Mouse (Mus musculus): ENCODE data around the gene Gm10775. TPM values are rescaled to one million over a fixed set of nuclear protein-coding genes. Genes with fewer than 3 reads are reported as not detected.

Gene Gm10775
- polyA plus RNA-seq (2016; fragmentation: Nextera tagmentation; extraction: Ambion mirVana): not detected in 2 replicates

- H3K27me3 ChIP-seq: peaks cover 14% of the 10 kb centered on the region; the same call in 1 of the 2 replicates
- no peak within 1 kb of the TSS for H3K27ac ChIP-seq
- WGBS: 49% methylated on average over 29 of the region's 29 CpGs
- H3K9me3 ChIP-seq: peaks cover 64% of the 10 kb centered on the region
- peak within 1 kb of the TSS; percentile 23 for H3K4me3 ChIP-seq (replicated peaks)
- peak within 1 kb of the TSS; percentile 40 for H3K4me2 ChIP-seq
- ATAC-seq (ENCODE audit: low FRiP score): no peak
- no peaks in the 10 kb centered on the region for H3K4me1 ChIP-seq
- H3K36me3 ChIP-seq (replicated peaks): peaks cover 38% of the 10 kb centered on the region
- no peak within 1 kb of the TSS for H3K9ac ChIP-seq
These were observed at the start of gene Gm10775 for GRCm38 (mm10) chr13:65259239-65259638. TSS of gene Gm10775 (plus strand) at chr13:65259539.

- H3K4me2 ChIP-seq: no peak overlapping the region
- H3K4me1 ChIP-seq: no peaks in the 10 kb centered on the region
- no peak for ATAC-seq (ENCODE audit: low FRiP score)
- WGBS: 62% methylated on average over 6 of the region's 6 CpGs
- H3K27me3 ChIP-seq: no peaks in the 10 kb centered on the region
- peaks cover 6% of the 10 kb centered on the region for H3K9me3 ChIP-seq
- H3K9ac ChIP-seq: no peak overlapping the region
- no peak overlapping the region for H3K4me3 ChIP-seq (replicated peaks)
- H3K36me3 ChIP-seq (replicated peaks): no peaks in the 10 kb centered on the region
- H3K27ac ChIP-seq: no peak overlapping the region
These were observed 33.4 kb upstream of the Gm10775 start for GRCm38 (mm10) chr13:65225945-65226344.

DNA sequence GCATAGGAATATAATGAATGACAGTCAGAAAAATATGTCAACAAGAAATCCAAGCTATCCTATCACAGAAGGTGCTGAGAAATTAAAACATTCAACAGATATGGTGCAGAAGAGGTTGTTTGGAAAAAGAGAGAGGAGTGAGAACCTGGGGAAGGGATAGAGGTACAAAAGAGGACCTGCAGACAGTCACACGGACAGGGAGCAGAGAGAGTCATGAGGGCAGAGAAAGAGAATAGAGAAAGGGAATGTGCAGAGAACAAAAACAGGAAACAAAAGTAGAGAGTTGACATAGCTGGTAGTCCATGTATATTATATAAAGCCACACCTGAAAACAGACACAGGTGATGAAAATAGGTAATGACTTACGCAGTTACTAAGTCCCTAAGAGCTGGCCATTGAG, 32.7 kb upstream of the Gm10775 start:
- Histone ChIP-seq H3K4me2 (no peak overlapping the region), H3K9me3 (peaks cover 6% of the 10 kb centered on the region), H3K9ac (no peak overlapping the region), H3K4me1 (no peaks in the 10 kb centered on the region), H3K27ac (no peak overlapping the region), H3K36me3 (replicated peaks) (no peaks in the 10 kb centered on the region), H3K4me3 (replicated peaks) (no peak overlapping the region), H3K27me3 (no peaks in the 10 kb centered on the region)
- ATAC-seq (ENCODE audit: low FRiP score): no peak
- WGBS: 83% methylated on average over 2 of the region's 2 CpGs

- no peak for ATAC-seq (ENCODE audit: low FRiP score)
These were observed 22.1 kb upstream of the Gm10775 start for GRCm38 (mm10) chr13:65237211-65237610.

GRCm38 (mm10) chr13:65240509-65241098, 18.7 kb upstream of the Gm10775 start:
- under 1% methylated on average over 28 of the region's 28 CpGs for WGBS
- peaks cover 30% of the 10 kb centered on the region for H3K9me3 ChIP-seq
- H3K27ac ChIP-seq: peak overlapping the region; percentile 89
- H3K4me2 ChIP-seq: peak overlapping the region; percentile 95
- H3K36me3 ChIP-seq (replicated peaks): peaks cover 10% of the 10 kb centered on the region
- peak overlapping the region; percentile 72 for H3K4me3 ChIP-seq (replicated peaks)
- ATAC-seq (ENCODE audit: low FRiP score): peak; percentile 94
- no peaks in the 10 kb centered on the region for H3K27me3 ChIP-seq
- peak overlapping the region; percentile 68 for H3K9ac ChIP-seq
- peaks cover 13% of the 10 kb centered on the region for H3K4me1 ChIP-seq

More at GRCm38 (mm10) chr13:65237211-65237610, 22.1 kb upstream of the Gm10775 start:
- Histone ChIP-seq H3K9me3 (peaks cover 5% of the 10 kb centered on the region; the same call in 1 of the 2 replicates), H3K4me1 (peaks cover 10% of the 10 kb centered on the region), H3K4me2 (no peak overlapping the region), H3K36me3 (replicated peaks) (no peaks in the 10 kb centered on the region), H3K4me3 (replicated peaks) (no peak overlapping the region), H3K27ac (no peak overlapping the region), H3K27me3 (no peaks in the 10 kb centered on the region), H3K9ac (no peak overlapping the region)
- WGBS: 74% methylated on average over 9 of the region's 9 CpGs

- Histone ChIP-seq H3K27ac (peak overlapping the region; percentile 89), H3K4me1 (peaks cover 13% of the 10 kb centered on the region), H3K9ac (peak overlapping the region; percentile 68), H3K9me3 (peaks cover 35% of the 10 kb centered on the region), H3K4me3 (replicated peaks) (peak overlapping the region; percentile 72), H3K36me3 (replicated peaks) (peaks cover 15% of the 10 kb centered on the region), H3K4me2 (peak overlapping the region; percentile 95), H3K27me3 (no peaks in the 10 kb centered on the region)
- WGBS: 0% methylated on average over 45 of the region's 45 CpGs
- ATAC-seq (ENCODE audit: low FRiP score): peak; percentile 83
These were observed 18.2 kb upstream of the Gm10775 start for GRCm38 (mm10) chr13:65241099-65241626.

DNA sequence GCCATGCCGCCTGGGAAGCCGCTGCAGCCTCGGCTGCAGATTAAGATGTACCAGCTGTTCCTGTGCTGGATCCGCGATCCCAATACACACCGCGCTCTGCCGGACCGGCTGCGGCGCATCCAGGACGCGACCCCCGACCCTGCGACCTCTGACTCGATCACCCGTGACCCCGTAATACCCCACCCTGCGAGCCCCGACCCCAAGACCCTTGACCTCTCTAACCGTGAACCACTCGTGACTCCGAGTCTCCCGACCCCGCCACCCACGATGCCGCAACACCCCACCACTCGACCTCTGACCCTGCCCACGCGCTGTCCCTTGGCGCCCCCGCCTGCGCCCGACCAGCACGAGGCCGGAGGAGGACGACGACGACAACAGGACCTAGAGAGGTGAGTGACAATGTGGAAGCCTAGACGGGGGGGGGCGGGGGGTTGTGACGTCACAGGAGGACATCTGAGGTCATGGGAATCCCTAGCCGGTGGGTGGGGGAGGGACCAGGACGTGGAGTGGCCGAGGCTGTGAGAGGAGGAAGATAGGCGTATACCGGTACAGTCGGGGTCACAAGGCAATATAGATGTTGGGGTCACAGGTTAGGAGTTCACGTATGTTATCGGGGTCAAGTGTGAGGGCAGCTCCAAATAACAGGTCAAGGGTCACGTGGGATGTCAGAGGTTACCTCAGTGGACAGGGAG, 17.6 kb upstream of the Gm10775 start:
- peak; percentile 24 for ATAC-seq (ENCODE audit: low FRiP score)
- H3K4me3 ChIP-seq (replicated peaks): peak overlapping the region; percentile 72
- peak overlapping the region; percentile 68 for H3K9ac ChIP-seq
- peak overlapping the region; percentile 89 for H3K27ac ChIP-seq
- no peaks in the 10 kb centered on the region for H3K27me3 ChIP-seq
- H3K9me3 ChIP-seq: peaks cover 36% of the 10 kb centered on the region
- peak overlapping the region; percentile 95 for H3K4me2 ChIP-seq
- 5% methylated on average over 51 of the region's 51 CpGs for WGBS
- H3K36me3 ChIP-seq (replicated peaks): peaks cover 16% of the 10 kb centered on the region
- peaks cover 13% of the 10 kb centered on the region for H3K4me1 ChIP-seq

- H3K27me3 ChIP-seq: no peaks in the 10 kb centered on the region
- no peak overlapping the region for H3K9ac ChIP-seq
- 40% methylated on average over 27 of the region's 27 CpGs for WGBS
- peaks cover 13% of the 10 kb centered on the region for H3K4me1 ChIP-seq
- peaks cover 17% of the 10 kb centered on the region for H3K36me3 ChIP-seq (replicated peaks)
- ATAC-seq (ENCODE audit: low FRiP score): no peak
- peaks cover 34% of the 10 kb centered on the region for H3K9me3 ChIP-seq
- no peak overlapping the region for H3K27ac ChIP-seq
- H3K4me2 ChIP-seq: peak overlapping the region; percentile 95
- peak overlapping the region; percentile 72 for H3K4me3 ChIP-seq (replicated peaks)
These were observed 17.0 kb upstream of the Gm10775 start for GRCm38 (mm10) chr13:65242319-65242787.

- H3K27me3 ChIP-seq: no peaks in the 10 kb centered on the region
- H3K27ac ChIP-seq: no peak overlapping the region
- no peak for ATAC-seq (ENCODE audit: low FRiP score)
- H3K36me3 ChIP-seq (replicated peaks): peaks cover 26% of the 10 kb centered on the region
- peaks cover 32% of the 10 kb centered on the region for H3K9me3 ChIP-seq
- H3K4me2 ChIP-seq: no peak overlapping the region
- H3K9ac ChIP-seq: no peak overlapping the region
- WGBS: 95% methylated on average over 4 of the region's 4 CpGs
- H3K4me3 ChIP-seq (replicated peaks): no peak overlapping the region
- peaks cover 13% of the 10 kb centered on the region for H3K4me1 ChIP-seq
These were observed 16.1 kb upstream of the Gm10775 start for GRCm38 (mm10) chr13:65243273-65243672.

GRCm38 (mm10) chr13:65258175-65258954, 974 bp upstream of the Gm10775 start:
- WGBS: 35% methylated on average over 34 of the region's 36 CpGs
- Histone ChIP-seq H3K27ac (no peak overlapping the region), H3K36me3 (replicated peaks) (peaks cover 29% of the 10 kb centered on the region), H3K9ac (no peak overlapping the region), H3K4me1 (no peaks in the 10 kb centered on the region), H3K9me3 (peaks cover 55% of the 10 kb centered on the region), H3K27me3 (peaks cover 14% of the 10 kb centered on the region; the same call in 1 of the 2 replicates), H3K4me2 (peak overlapping the region; percentile 40), H3K4me3 (replicated peaks) (peak overlapping the region; percentile 23)
- ATAC-seq (ENCODE audit: low FRiP score): peak; percentile 81

- H3K4me3 ChIP-seq (replicated peaks): no peak overlapping the region
- H3K9ac ChIP-seq: no peak overlapping the region
- no peak for ATAC-seq (ENCODE audit: low FRiP score)
- 93% methylated on average over 5 of the region's 5 CpGs for WGBS
- peaks cover 47% of the 10 kb centered on the region for H3K36me3 ChIP-seq (replicated peaks)
- no peak overlapping the region for H3K4me2 ChIP-seq
- no peak overlapping the region for H3K27ac ChIP-seq
- no peaks in the 10 kb centered on the region for H3K4me1 ChIP-seq
- peaks cover 81% of the 10 kb centered on the region for H3K9me3 ChIP-seq
- H3K27me3 ChIP-seq: peaks cover 14% of the 10 kb centered on the region; the same call in 1 of the 2 replicates
These were observed 2.7 kb downstream of the Gm10775 start for GRCm38 (mm10) chr13:65262086-65262485.

DNA sequence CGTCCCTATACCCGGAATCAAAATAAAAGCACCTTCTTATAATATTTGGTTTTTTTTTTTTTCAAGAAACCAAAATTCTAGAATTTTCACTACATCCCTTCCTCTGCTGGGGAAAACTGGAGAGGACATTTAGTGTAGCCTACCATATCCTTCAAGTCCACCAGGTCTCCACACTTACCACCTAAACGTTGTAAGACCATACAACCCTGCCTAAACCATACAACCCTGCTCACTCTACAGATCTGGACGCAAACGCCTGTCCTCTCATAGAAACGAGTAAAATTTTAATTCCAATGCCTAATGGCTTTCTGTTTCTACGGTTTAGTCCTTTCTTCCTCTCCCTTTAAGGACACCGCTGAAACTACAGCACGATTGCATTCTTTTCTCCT, 18.6 kb downstream of the Gm10775 start:
- peak overlapping the region; percentile 56 for H3K4me2 ChIP-seq
- 14% methylated on average over 9 of the region's 9 CpGs for WGBS
- peak overlapping the region; percentile 65 for H3K4me3 ChIP-seq (replicated peaks)
- peak; percentile 39 for ATAC-seq (ENCODE audit: low FRiP score)
- peak overlapping the region; percentile 84 for H3K27ac ChIP-seq
- H3K9ac ChIP-seq: peak overlapping the region; percentile 74; the same call in 1 of the 2 replicates
- H3K27me3 ChIP-seq: no peaks in the 10 kb centered on the region
- peaks cover 37% of the 10 kb centered on the region for H3K9me3 ChIP-seq
- H3K36me3 ChIP-seq (replicated peaks): peaks cover 27% of the 10 kb centered on the region
- H3K4me1 ChIP-seq: peaks cover 3% of the 10 kb centered on the region; the same call in 1 of the 2 replicates

Data from forebrain, embryonic 12.5 days (tissue).